Comparison of ENCODE assay signal across 9 mouse cellular contexts in genomic region chr5:134027316-134027966, GRCm38 (mm10).
DNase-seq lines count a peak whose midpoint lies in the region; ATAC-seq lines count a peak whose summit lies in the region.
"Had no signal": no experiment of that assay in that cellular context is flagged by ENCODE, and none has a peak within 500 bp of the region (broad histone marks: within the 10 kb centered on the region; RNA-seq: fewer than 3 reads in every experiment).

No protein-coding gene starts in this region.

- peaks cover 8% of the 10 kb centered on the region; the same call in 1 of the 2 replicates for H3K4me1 ChIP-seq in hindbrain, embryonic 13.5 days (replicated peaks)
- no peaks in the 10 kb centered on the region for H3K4me1 ChIP-seq in hindbrain, embryonic 11.5 days (replicated peaks; ENCODE audit: control insufficient read depth, insufficient read depth, low read length)
- H3K4me1 ChIP-seq in limb, embryonic 13.5 days: peaks cover 10% of the 10 kb centered on the region; the same call in 1 of the 2 replicates
- H3K4me1 ChIP-seq: stomach, embryonic 15.5 days had no signal

- no peaks in the 10 kb centered on the region for H3K9me3 ChIP-seq in hindbrain, embryonic 13.5 days
- no peaks in the 10 kb centered on the region for H3K9me3 ChIP-seq in hindbrain, embryonic 11.5 days (ENCODE audit: control insufficient read depth, low read length)
- H3K9me3 ChIP-seq in limb, embryonic 13.5 days: no peaks in the 10 kb centered on the region
- H3K9me3 ChIP-seq: stomach, embryonic 15.5 days had no signal

- DNase-seq in hindbrain, embryonic 11.5 days (ENCODE audit: low spot score): no peak
- peak; percentile 81 for DNase-seq in brain, adult 2 months (ENCODE audit: low read depth, low spot score)
- peak; percentile 53 to 55 for DNase-seq in cerebellum, postnatal 36 days
- no peak for DNase-seq in B cell, adult 2 months
- no peak for DNase-seq in adrenal gland, postnatal 4 days (ENCODE audit: low spot score in 2 of 2)
- no peak for DNase-seq in thymus, postnatal 10 days (ENCODE audit: low spot score in 2 of 2)

- WGBS in hindbrain, embryonic 13.5 days: 24% methylated on average over 11 of the region's 11 CpGs
- 58% methylated on average over 11 of the region's 11 CpGs for WGBS in hindbrain, embryonic 11.5 days
- 23% methylated on average over 11 of the region's 11 CpGs for WGBS in limb, embryonic 13.5 days

- H3K9ac ChIP-seq in hindbrain, embryonic 13.5 days: no peak overlapping the region
- no peak overlapping the region for H3K9ac ChIP-seq in hindbrain, embryonic 11.5 days (ENCODE audit: low read depth, low read length)
- H3K9ac ChIP-seq in limb, embryonic 13.5 days: no peak overlapping the region
- H3K9ac ChIP-seq: stomach, embryonic 15.5 days had no signal

- ATAC-seq in hindbrain, embryonic 13.5 days (ENCODE audit: low FRiP score): 0 out of 2 replicates have a peak, but pooled peaks have one; percentile 32
- ATAC-seq in hindbrain, embryonic 11.5 days (ENCODE audit: low FRiP score): no peak
- ATAC-seq in limb, embryonic 13.5 days (ENCODE audit: low FRiP score, low read depth): no peak

- H3K27me3 ChIP-seq in hindbrain, embryonic 13.5 days: no peaks in the 10 kb centered on the region; the same call in 1 of the 2 replicates
- no peaks in the 10 kb centered on the region for H3K27me3 ChIP-seq in hindbrain, embryonic 11.5 days (ENCODE audit: control insufficient read depth, insufficient read depth, low read length)
- H3K27me3 ChIP-seq in limb, embryonic 13.5 days: no peaks in the 10 kb centered on the region
- H3K27me3 ChIP-seq: stomach, embryonic 15.5 days had no signal

- H3K27ac ChIP-seq in hindbrain, embryonic 13.5 days: peak overlapping the region; percentile 77
- H3K27ac ChIP-seq in hindbrain, embryonic 11.5 days (ENCODE audit: low read depth, low read length): no peak overlapping the region; the same call in 1 of the 2 replicates
- H3K27ac ChIP-seq in limb, embryonic 13.5 days: peak overlapping the region; percentile 52; the same call in 1 of the 2 replicates
- H3K27ac ChIP-seq: stomach, embryonic 15.5 days had no signal

- peak overlapping the region; percentile 7; the same call in 1 of the 2 replicates for H3K4me2 ChIP-seq in hindbrain, embryonic 13.5 days
- no peak overlapping the region for H3K4me2 ChIP-seq in hindbrain, embryonic 11.5 days (replicated peaks; ENCODE audit: low read depth, low read length)
- peak overlapping the region; percentile 35 for H3K4me2 ChIP-seq in limb, embryonic 13.5 days (replicated peaks)
- H3K4me2 ChIP-seq: stomach, embryonic 15.5 days had no signal

- H3K4me3 ChIP-seq in hindbrain, embryonic 13.5 days: no peak overlapping the region
- H3K4me3 ChIP-seq in hindbrain, embryonic 11.5 days (ENCODE audit: low read depth, low read length): no peak overlapping the region
- H3K4me3 ChIP-seq in limb, embryonic 13.5 days: no peak overlapping the region
- H3K4me3 ChIP-seq: stomach, embryonic 15.5 days had no signal

- H3K36me3 ChIP-seq in hindbrain, embryonic 13.5 days: no peaks in the 10 kb centered on the region
- no peaks in the 10 kb centered on the region for H3K36me3 ChIP-seq in hindbrain, embryonic 11.5 days (ENCODE audit: control insufficient read depth, insufficient read depth, low read length)
- H3K36me3 ChIP-seq in limb, embryonic 13.5 days: no peaks in the 10 kb centered on the region
- H3K36me3 ChIP-seq: stomach, embryonic 15.5 days had no signal

Comparison
In these comparisons a context has a peak if more than half of its experiments do, and no peak if none do; other contexts are left out.
1. DNase-seq: peak in brain, adult 2 months (single experiment) and cerebellum, postnatal 36 days (2 of 2); none in hindbrain, embryonic 11.5 days (single experiment), B cell, adult 2 months (0 of 2), adrenal gland, postnatal 4 days (0 of 2) and thymus, postnatal 10 days (0 of 2).